Mouse (Mus musculus): Measurements from ENCODE around the gene Chd8. TPM values are rescaled to one million over a fixed set of nuclear protein-coding genes. Genes with fewer than 3 reads are reported as not detected.

Gene Chd8
- polyA plus RNA-seq, 1 experiment from 2014 or later, result 50.3 TPM

DNA sequence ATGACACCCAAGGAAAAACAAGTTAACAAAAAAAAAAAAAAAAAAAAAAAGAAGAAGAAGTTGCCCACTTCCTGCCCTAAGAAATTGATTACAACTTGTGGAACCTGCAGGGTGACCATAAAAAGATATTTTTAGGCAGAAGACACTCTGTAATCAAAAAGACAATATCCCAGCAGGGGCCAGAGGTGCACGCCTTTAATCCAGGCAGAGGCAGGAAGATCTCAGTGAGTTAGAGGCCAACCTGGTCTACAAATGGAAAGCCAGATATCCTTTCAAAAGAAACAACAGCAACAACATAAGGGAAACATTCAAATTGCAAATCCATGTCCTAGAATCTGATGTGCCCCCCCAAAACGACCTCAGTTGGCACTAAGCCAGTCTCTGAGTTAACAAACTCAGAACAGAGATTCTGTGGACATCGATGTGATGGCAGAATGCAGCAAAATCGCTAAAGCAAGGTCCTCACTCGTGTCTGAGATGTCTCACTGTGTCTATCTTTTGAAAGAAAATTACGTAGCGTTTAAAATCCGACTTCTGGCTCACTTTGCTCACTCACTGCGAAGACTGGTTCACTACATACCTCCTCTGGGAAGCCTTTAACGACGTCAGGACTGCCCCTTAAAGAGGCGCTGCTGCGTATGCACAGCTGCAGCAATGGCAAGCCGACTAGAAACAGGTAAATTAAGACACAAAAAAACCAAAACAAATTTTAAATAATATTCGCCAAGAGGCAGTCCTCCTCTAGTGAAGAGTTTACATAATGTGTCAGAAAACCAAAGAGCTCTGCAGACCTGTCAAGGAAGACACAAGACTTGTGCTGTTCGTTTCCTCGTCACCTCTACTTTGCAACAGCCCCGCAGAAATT, 1.0 kb downstream of the Chd8 start:
- Histone ChIP-seq H3K27ac (peak overlapping the region; percentile 95), H3K4me2 (replicated peaks) (peak overlapping the region; percentile 86), H3K9me3 (no peaks in the 10 kb centered on the region), H3K27me3 (no peaks in the 10 kb centered on the region), H3K36me3 (peaks cover 9% of the 10 kb centered on the region), H3K4me3 (peak overlapping the region; percentile 84), H3K4me1 (peaks cover 12% of the 10 kb centered on the region), H3K9ac (peak overlapping the region; percentile 92)
- 6% methylated on average over 18 of the region's 18 CpGs for WGBS
- ATAC-seq (ENCODE audit: low FRiP score, low read depth), result no peak

DNA sequence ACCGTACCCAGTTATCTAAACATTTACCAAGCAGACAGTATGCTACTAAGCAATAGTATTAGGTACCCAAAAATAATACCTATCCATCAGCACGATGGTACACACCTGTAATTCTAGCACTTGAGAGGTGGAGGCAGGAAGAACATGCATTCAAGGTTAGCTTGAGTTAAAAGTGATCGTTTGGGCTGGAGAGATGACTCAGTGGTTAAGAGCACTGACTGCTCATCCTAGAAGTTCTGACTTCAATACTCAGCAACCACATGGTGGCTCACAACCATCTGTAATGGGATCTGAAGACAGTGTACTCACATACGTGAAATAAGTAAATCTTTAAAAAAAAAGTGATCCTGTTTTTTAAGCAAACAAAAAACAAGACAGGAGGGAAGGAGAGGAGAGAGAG, 11.5 kb downstream of the Chd8 start:
- Histone ChIP-seq H3K27ac (no peak overlapping the region), H3K9me3 (no peaks in the 10 kb centered on the region), H3K4me1 (peaks cover 15% of the 10 kb centered on the region), H3K9ac (no peak overlapping the region), H3K4me3 (no peak overlapping the region), H3K4me2 (replicated peaks) (no peak overlapping the region), H3K36me3 (0 out of 2 replicates have a peak, but pooled peaks cover 6% of the 10 kb centered on the region), H3K27me3 (no peaks in the 10 kb centered on the region)
- WGBS, result 77% methylated on average over 4 of the region's 4 CpGs
- no peak for ATAC-seq (ENCODE audit: low FRiP score, low read depth)

DNA sequence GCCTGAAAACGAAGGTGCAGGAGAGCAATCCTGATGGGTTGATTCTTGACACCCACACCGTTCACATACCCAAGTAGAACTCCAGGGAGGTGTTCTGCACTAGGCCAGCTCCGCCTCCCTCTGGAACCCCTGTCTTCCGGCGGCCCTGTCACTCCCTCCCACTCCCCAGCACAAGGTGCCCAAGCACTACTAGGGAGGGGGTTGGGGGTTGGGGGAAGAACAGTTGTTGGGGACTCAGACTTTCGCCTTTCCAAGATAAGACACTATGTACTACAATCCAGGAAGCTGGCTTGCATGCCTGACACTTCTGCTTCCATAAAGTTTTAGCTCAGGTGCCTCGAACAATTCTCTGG, 12.9 kb downstream of the Chd8 start:
- Histone ChIP-seq H3K36me3 (peaks cover 4% of the 10 kb centered on the region; the same call in 1 of the 2 replicates), H3K27ac (peak overlapping the region; percentile 52; the same call in 1 of the 2 replicates), H3K9ac (peak overlapping the region; percentile 80), H3K27me3 (no peaks in the 10 kb centered on the region), H3K9me3 (no peaks in the 10 kb centered on the region), H3K4me3 (peak overlapping the region; percentile 75), H3K4me2 (replicated peaks) (peak overlapping the region; percentile 79), H3K4me1 (peaks cover 15% of the 10 kb centered on the region)
- no peak; the same call in 1 of the 2 replicates for ATAC-seq (ENCODE audit: low FRiP score, low read depth)
- WGBS, result 11% methylated on average over 7 of the region's 7 CpGs

DNA sequence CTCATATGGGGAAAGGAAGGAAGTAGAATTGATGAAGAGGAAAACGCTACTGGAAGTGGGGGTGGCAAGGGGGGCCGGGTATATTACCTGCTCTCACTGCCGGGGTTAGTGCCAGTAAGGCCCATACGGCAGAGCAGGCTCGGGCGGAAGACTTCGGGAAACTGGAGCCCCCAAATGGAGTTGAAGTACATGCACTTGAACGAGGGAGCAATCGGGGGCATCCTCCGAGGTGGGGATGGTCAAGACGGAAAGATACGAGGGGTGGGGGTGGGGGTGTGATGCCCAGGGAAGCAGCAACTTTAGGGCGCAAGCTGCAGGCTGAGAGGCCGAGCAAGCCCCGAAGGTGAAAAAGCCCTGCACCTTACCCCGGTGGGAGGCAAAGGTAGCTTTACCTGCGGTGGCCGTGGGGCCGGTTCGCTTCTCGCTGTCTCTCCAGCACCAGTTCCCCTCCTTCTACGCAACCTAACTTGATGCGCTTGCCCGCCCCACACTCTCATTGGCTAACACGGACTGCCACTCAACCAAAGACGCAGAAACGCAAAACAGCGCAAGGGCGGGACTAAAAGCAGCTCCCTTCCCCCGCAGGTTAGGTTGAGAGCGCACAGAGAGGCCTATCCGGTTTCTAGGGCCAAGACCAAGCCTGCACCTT, 13.4 kb downstream of the Chd8 start:
- Histone ChIP-seq H3K4me2 (replicated peaks) (peak overlapping the region; percentile 79), H3K9me3 (no peaks in the 10 kb centered on the region), H3K27me3 (no peaks in the 10 kb centered on the region), H3K27ac (peak overlapping the region; percentile 52; the same call in 1 of the 2 replicates), H3K4me3 (peak overlapping the region; percentile 75), H3K9ac (peak overlapping the region; percentile 85), H3K4me1 (peaks cover 15% of the 10 kb centered on the region), H3K36me3 (peaks cover 4% of the 10 kb centered on the region; the same call in 1 of the 2 replicates)
- WGBS, result under 1% methylated on average over 32 of the region's 32 CpGs
- peak; percentile 100 for ATAC-seq (ENCODE audit: low FRiP score, low read depth)

DNA sequence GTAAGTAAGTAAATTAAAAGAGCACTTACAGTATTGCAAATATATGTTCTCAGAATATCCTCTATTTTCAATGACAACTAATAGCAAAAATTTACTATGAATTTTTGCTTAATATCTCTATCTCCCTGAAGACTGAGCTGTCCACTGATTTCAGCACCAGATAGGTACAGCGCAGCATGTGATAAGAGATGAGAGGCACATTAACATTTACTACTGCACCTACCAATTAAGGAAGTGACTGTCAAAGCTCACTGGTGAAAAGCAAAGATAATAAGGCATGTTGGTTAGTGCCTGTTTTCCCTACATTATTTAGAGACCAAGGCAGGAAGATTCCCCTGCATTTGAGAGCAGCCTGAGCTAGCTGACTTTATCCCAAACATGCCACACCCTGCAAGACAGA, 21.4 kb downstream of the Chd8 start:
- no peaks in the 10 kb centered on the region for H3K4me1 ChIP-seq
- 95% methylated on average over 1 of the region's 1 CpGs for WGBS
- H3K36me3 ChIP-seq, result peaks cover 69% of the 10 kb centered on the region
- no peak overlapping the region for H3K4me2 ChIP-seq (replicated peaks)
- H3K27ac ChIP-seq, result no peak overlapping the region
- ATAC-seq (ENCODE audit: low FRiP score, low read depth), result no peak
- H3K9ac ChIP-seq, result no peak overlapping the region
- H3K4me3 ChIP-seq, result no peak overlapping the region
- H3K27me3 ChIP-seq, result no peaks in the 10 kb centered on the region
- H3K9me3 ChIP-seq, result no peaks in the 10 kb centered on the region

DNA sequence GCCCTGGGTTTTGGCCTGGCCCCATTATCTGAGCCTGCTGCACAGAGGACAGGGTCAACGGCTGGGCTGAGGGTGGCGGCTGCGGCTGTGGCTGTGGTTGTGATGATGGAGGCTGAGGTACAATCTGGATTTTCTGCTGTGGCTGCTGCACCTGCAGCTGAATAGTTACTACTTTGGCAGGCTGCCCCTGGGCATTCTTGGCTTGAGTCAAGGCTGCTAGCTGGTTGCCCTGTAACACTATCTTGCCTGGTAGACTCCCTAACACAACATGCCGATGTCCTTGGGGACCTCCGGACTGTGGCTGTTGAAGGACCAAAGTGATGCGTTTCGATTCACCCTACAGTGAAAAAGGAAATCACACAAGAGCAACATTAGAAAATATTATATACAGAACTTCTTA, 22.4 kb downstream of the Chd8 start:
- H3K4me1 ChIP-seq, result no peaks in the 10 kb centered on the region
- H3K27me3 ChIP-seq, result no peaks in the 10 kb centered on the region
- no peak for ATAC-seq (ENCODE audit: low FRiP score, low read depth)
- no peak overlapping the region for H3K4me2 ChIP-seq (replicated peaks)
- 93% methylated on average over 7 of the region's 7 CpGs for WGBS
- H3K4me3 ChIP-seq, result no peak overlapping the region
- no peaks in the 10 kb centered on the region for H3K9me3 ChIP-seq
- H3K27ac ChIP-seq, result no peak overlapping the region
- H3K36me3 ChIP-seq, result peaks cover 77% of the 10 kb centered on the region
- no peak overlapping the region for H3K9ac ChIP-seq

DNA sequence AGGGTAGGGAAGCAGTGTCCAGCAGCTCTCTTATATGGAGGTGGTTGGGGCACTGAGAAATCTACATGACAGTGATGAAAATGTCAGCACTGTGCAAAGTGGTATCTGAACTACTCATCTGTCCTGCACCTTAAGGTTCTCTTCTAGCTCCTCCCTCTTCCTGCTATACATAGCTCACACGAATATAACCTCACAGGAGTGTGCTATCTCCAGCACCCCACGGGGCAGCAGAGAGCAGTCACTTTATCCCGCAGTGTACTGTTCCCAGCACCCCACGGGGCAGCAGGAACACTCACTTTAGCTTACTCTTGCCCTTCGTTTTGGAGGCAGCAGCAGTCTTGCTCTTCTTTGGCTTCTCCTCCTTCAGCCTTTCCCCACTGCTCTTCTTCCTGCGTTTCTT, 25.3 kb downstream of the Chd8 start:
- no peak overlapping the region for H3K27ac ChIP-seq
- no peak overlapping the region for H3K4me2 ChIP-seq (replicated peaks)
- H3K4me1 ChIP-seq, result no peaks in the 10 kb centered on the region
- no peak for ATAC-seq (ENCODE audit: low FRiP score, low read depth)
- no peak overlapping the region for H3K4me3 ChIP-seq
- peaks cover 97% of the 10 kb centered on the region for H3K36me3 ChIP-seq
- WGBS, result 82% methylated on average over 6 of the region's 6 CpGs
- H3K9ac ChIP-seq, result no peak overlapping the region
- H3K9me3 ChIP-seq, result no peaks in the 10 kb centered on the region
- no peaks in the 10 kb centered on the region for H3K27me3 ChIP-seq

DNA sequence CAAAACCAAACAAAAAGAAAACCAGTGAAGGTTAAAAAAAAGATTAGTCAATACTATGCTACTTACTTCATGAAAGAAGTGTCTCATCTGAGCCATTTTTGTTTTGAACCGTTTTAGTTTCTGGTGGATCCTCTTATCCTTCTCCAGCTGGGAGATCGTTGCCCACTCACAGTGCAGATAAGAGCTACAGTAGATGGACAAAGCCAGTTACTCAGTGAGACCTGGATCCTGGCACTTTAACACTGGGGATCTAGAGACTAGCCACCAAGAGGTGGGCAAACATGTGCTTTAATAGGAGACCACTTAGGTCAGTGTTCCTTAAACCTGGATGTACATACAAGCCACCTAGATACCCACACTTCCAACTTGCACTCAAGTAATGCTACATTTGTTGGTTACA, 31.6 kb downstream of the Chd8 start:
- H3K36me3 ChIP-seq, result peaks cover 93% of the 10 kb centered on the region
- H3K27ac ChIP-seq, result no peak overlapping the region
- H3K4me1 ChIP-seq, result no peaks in the 10 kb centered on the region
- no peak overlapping the region for H3K4me2 ChIP-seq (replicated peaks)
- 93% methylated on average over 2 of the region's 2 CpGs for WGBS
- no peaks in the 10 kb centered on the region for H3K9me3 ChIP-seq
- no peak overlapping the region for H3K9ac ChIP-seq
- no peaks in the 10 kb centered on the region for H3K27me3 ChIP-seq
- H3K4me3 ChIP-seq, result no peak overlapping the region
- no peak for ATAC-seq (ENCODE audit: low FRiP score, low read depth)

DNA sequence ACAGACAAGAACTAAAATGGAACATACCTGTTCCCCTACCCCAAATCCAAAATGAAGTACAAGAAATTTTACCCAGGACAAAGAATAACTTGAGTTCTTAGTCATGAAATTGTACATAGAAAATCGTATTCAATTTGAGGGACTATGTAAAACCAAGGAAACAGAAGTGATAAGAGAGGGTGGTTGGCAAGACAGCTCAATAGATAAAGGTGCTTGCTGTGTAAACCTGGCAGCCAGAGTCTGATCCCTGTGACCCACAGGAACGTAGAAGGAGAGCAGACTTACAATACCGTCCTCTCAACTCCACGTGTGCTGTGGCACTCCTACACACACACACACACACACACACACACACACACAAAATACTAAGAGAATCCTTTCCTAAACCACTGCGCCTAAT, 40.3 kb downstream of the Chd8 start:
- H3K4me1 ChIP-seq, result no peaks in the 10 kb centered on the region
- H3K9me3 ChIP-seq, result no peaks in the 10 kb centered on the region
- no peak overlapping the region for H3K27ac ChIP-seq
- no peak overlapping the region for H3K9ac ChIP-seq
- peaks cover 92% of the 10 kb centered on the region for H3K36me3 ChIP-seq
- no peak overlapping the region for H3K4me3 ChIP-seq
- H3K27me3 ChIP-seq, result no peaks in the 10 kb centered on the region
- no peak for ATAC-seq (ENCODE audit: low FRiP score, low read depth)
- 92% methylated on average over 5 of the region's 5 CpGs for WGBS
- H3K4me2 ChIP-seq (replicated peaks), result no peak overlapping the region

DNA sequence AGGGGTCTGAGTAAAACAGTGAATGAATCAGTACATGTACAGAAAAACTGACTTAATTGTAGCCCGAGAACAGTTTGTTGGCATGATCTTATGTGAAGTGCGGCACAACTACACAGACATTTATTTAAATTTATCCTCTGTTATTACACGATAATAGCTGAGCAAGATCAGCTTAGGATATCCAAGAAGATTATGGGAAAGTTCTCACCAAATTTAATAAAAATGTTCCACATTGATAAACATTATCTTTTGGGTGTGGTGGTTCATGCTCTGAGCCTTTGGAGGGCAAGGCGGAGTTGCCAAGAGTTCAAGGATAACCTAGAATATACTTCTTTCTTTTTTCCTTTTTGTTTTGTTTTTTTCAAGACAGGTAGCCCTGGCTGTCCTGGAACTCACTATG, 58.2 kb downstream of the Chd8 start:
- no peak overlapping the region for H3K4me2 ChIP-seq (replicated peaks)
- H3K27me3 ChIP-seq, result no peaks in the 10 kb centered on the region
- 92% methylated on average over 4 of the region's 4 CpGs for WGBS
- ATAC-seq (ENCODE audit: low FRiP score, low read depth), result no peak
- no peak overlapping the region for H3K9ac ChIP-seq
- H3K9me3 ChIP-seq, result no peaks in the 10 kb centered on the region
- peaks cover 24% of the 10 kb centered on the region for H3K4me1 ChIP-seq
- peaks cover 41% of the 10 kb centered on the region for H3K36me3 ChIP-seq
- H3K4me3 ChIP-seq, result no peak overlapping the region
- no peak overlapping the region for H3K27ac ChIP-seq

DNA sequence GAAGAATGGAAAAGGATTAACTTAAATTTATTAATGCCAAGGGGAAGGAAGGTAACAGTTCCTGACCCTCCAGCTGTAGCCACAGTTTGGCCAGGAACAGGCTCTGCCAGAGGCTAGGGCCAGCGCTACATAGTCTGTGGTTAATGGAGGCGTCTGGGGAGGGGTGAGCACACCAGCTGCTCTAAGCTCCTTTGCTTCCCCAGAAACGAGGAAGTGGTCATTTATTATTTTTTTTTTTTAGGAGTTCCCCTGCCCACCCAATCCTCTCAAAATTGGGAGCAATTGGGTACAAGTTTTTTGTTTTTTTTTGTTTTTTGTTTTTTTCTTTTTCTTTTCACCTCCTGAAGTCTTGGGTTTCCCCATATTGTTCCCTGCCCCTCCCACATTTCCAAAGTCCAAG, 59.4 kb downstream of the Chd8 start:
- no peak overlapping the region for H3K27ac ChIP-seq
- H3K27me3 ChIP-seq, result no peaks in the 10 kb centered on the region
- peak overlapping the region; percentile 83 for H3K4me2 ChIP-seq (replicated peaks)
- peaks cover 24% of the 10 kb centered on the region for H3K4me1 ChIP-seq
- H3K4me3 ChIP-seq, result peak overlapping the region; percentile 100
- H3K9ac ChIP-seq, result peak overlapping the region; percentile 100
- H3K9me3 ChIP-seq, result no peaks in the 10 kb centered on the region
- WGBS, result 15% methylated on average over 3 of the region's 3 CpGs
- no peak for ATAC-seq (ENCODE audit: low FRiP score, low read depth)
- peaks cover 35% of the 10 kb centered on the region for H3K36me3 ChIP-seq

DNA sequence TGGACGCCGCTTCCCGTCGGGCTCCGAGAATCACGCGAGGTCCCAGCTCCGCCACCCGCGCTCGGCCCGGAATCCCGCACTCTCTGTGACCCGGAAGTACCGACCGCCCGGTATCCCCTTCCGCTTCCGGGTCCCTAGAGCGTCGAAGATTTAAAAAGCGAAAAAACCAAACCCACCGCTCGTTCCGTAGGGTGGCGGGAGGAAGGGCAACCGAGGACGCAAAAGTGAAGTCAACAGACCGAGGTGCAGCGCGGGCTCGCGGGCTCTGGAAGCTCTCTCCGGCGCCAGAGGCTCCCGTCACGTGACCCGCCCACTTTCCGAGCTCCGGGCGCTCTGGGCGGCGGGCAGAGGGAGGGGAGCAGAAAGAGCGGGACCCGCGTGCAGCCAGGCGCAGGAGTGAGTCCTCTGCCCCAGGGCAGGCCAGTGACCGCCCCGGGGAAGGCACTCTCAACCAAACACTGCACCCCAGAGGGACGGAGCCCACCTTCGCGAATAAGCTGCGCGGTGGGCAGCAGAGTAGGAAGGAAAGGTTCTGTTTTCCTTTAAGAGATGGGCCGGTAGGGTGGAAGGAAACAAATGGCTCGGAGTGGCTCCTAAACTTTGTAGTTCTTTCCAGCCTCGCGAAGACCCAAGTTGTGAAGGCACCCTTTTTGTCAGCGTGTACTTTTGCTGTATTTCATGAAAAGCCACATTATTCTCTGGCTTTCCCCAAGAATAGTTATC, 60.3 kb downstream of the Chd8 start, which contains the start of gene Supt16:
Gene Supt16, minus strand, starts transcription at position 261 of the 723 bp plus-strand sequence.
- ATAC-seq (ENCODE audit: low FRiP score, low read depth), result peak; percentile 95
- Histone ChIP-seq H3K4me2 (replicated peaks) (peak within 1 kb of the TSS; percentile 83), H3K9me3 (no peaks in the 10 kb centered on the region), H3K4me3 (peak within 1 kb of the TSS; percentile 100), H3K27ac (peak within 1 kb of the TSS; percentile 98), H3K4me1 (peaks cover 24% of the 10 kb centered on the region), H3K36me3 (peaks cover 35% of the 10 kb centered on the region), H3K9ac (peak within 1 kb of the TSS; percentile 100), H3K27me3 (no peaks in the 10 kb centered on the region)
- under 1% methylated on average over 59 of the region's 59 CpGs for WGBS
